In the genomic region with DNA sequence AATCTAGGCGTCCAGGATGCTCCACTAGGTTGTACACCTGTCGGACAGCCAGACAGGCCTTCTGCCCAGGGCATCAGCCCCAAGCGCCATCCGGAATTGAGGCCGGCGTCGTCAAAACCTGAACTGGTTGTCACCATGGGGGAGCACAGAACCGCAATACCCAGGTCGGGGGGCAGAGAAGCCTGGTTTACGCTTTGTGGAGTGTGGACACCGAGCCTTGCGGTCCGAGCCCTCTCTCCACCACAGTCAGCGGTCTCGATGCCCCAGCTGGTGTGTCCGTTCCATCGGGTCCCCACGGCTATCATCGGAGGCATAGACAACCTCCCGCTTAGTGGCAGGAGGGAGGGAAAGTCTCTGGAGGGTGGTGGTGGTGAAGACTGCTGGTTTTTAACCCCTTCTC, we compare ENCODE assay signal across 11 mouse cellular contexts. TPM values are rescaled to one million over a fixed set of nuclear protein-coding genes. Genes with fewer than 3 reads are reported as not detected.
DNase-seq lines count a peak whose midpoint lies in the region; ATAC-seq lines count a peak whose summit lies in the region.
"Had no signal": no experiment of that assay in that cellular context is flagged by ENCODE, and none has a peak within 500 bp of the region (broad histone marks: within the 10 kb centered on the region; RNA-seq: fewer than 3 reads in every experiment).

No protein-coding gene starts in this region.

- H3K9me3 ChIP-seq in heart, embryonic 14.5 days (ENCODE audit: control insufficient read depth, low read length): no peaks in the 10 kb centered on the region
- H3K9me3 ChIP-seq in embryonic facial prominence, embryonic 11.5 days (replicated peaks; ENCODE audit: control insufficient read depth, low read length): no peaks in the 10 kb centered on the region
- no peaks in the 10 kb centered on the region for H3K9me3 ChIP-seq in hindbrain, embryonic 16.5 days (ENCODE audit: control insufficient read depth, low read length)
- no peaks in the 10 kb centered on the region for H3K9me3 ChIP-seq in midbrain, embryonic 15.5 days

- H3K27me3 ChIP-seq in heart, embryonic 14.5 days (ENCODE audit: control insufficient read depth, insufficient read depth, low read length): peaks cover 79% of the 10 kb centered on the region
- peaks cover 62% of the 10 kb centered on the region for H3K27me3 ChIP-seq in embryonic facial prominence, embryonic 11.5 days (ENCODE audit: control insufficient read depth, insufficient read depth, low read length)
- H3K27me3 ChIP-seq in hindbrain, embryonic 16.5 days (replicated peaks; ENCODE audit: control insufficient read depth, insufficient read depth, low read length): no peaks in the 10 kb centered on the region
- no peaks in the 10 kb centered on the region for H3K27me3 ChIP-seq in midbrain, embryonic 15.5 days (replicated peaks)

- H3K27ac ChIP-seq in heart, embryonic 14.5 days (replicated peaks in 1 of 2; ENCODE audit: control insufficient read depth in 1 of 2, insufficient read depth in 1 of 2, low read depth in 2 of 2, low read length in 2 of 2): no peak overlapping the region
- H3K27ac ChIP-seq in embryonic facial prominence, embryonic 11.5 days (replicated peaks; ENCODE audit: low read depth, low read length): no peak overlapping the region
- no peak overlapping the region for H3K27ac ChIP-seq in hindbrain, embryonic 16.5 days (ENCODE audit: low read depth, low read length)
- H3K27ac ChIP-seq in midbrain, embryonic 15.5 days: no peak overlapping the region

- peaks cover 0 to 13% of the 10 kb centered on the region in 2 experiments; a peak in 3 of 4 replicates for H3K4me1 ChIP-seq in heart, embryonic 14.5 days (ENCODE audit: control insufficient read depth in 2 of 2, insufficient read depth in 2 of 2, low read length in 2 of 2)
- H3K4me1 ChIP-seq in embryonic facial prominence, embryonic 11.5 days (ENCODE audit: control insufficient read depth, insufficient read depth, low read length): peaks cover 4% of the 10 kb centered on the region
- H3K4me1 ChIP-seq in hindbrain, embryonic 16.5 days (ENCODE audit: control insufficient read depth, insufficient read depth, low read depth, low read length): peaks cover 22% of the 10 kb centered on the region; the same call in 1 of the 2 replicates
- peaks cover 47% of the 10 kb centered on the region for H3K4me1 ChIP-seq in midbrain, embryonic 15.5 days

- H3K4me2 ChIP-seq in heart, embryonic 14.5 days (ENCODE audit: low read length): peak overlapping the region; percentile 48
- H3K4me2 ChIP-seq in embryonic facial prominence, embryonic 11.5 days (ENCODE audit: low read depth, low read length): peak overlapping the region; percentile 38
- H3K4me2 ChIP-seq in hindbrain, embryonic 16.5 days (ENCODE audit: low read length): peak overlapping the region; percentile 48
- H3K4me2 ChIP-seq in midbrain, embryonic 15.5 days: peak overlapping the region; percentile 46

- H3K9ac ChIP-seq in heart, embryonic 14.5 days (ENCODE audit: low read length): no peak overlapping the region
- no peak overlapping the region for H3K9ac ChIP-seq in embryonic facial prominence, embryonic 11.5 days (replicated peaks; ENCODE audit: low read length)
- H3K9ac ChIP-seq in hindbrain, embryonic 16.5 days (ENCODE audit: low read depth, low read length): peak overlapping the region; percentile 19; the same call in 1 of the 2 replicates
- H3K9ac ChIP-seq in midbrain, embryonic 15.5 days: peak overlapping the region; percentile 13

- peak overlapping the region in 1 of 2 experiments; percentile 24; a peak in 2 of 4 replicates for H3K4me3 ChIP-seq in heart, embryonic 14.5 days (ENCODE audit: control insufficient read depth in 1 of 2, insufficient read depth in 1 of 2, low read depth in 1 of 2, low read length in 2 of 2)
- H3K4me3 ChIP-seq in embryonic facial prominence, embryonic 11.5 days (ENCODE audit: low read depth, low read length): 0 out of 2 replicates have a peak overlapping the region, but pooled peaks have one; percentile 5
- H3K4me3 ChIP-seq in hindbrain, embryonic 16.5 days (ENCODE audit: low read length): peak overlapping the region; percentile 25; the same call in 1 of the 2 replicates
- peak overlapping the region; percentile 18 for H3K4me3 ChIP-seq in midbrain, embryonic 15.5 days

- no peak for DNase-seq in heart, postnatal 10 days
- DNase-seq in embryonic facial prominence, embryonic 11.5 days (ENCODE audit: low spot score): no peak
- DNase-seq in gastrocnemius, postnatal 4 days (ENCODE audit: low spot score in 2 of 2): no peak
- DNase-seq in adrenal gland, adult 8-10 months: no peak
- DNase-seq in frontal cortex, postnatal 25 days (ENCODE audit: low spot score in 2 of 2): no peak
- DNase-seq: B cell, adult 2 months; lung, postnatal 36 days; right cerebral cortex, postnatal 14 days had no signal

- no peak for ATAC-seq in heart, embryonic 14.5 days (ENCODE audit: insufficient number of reproducible peaks, insufficient read depth, low FRiP score, low read depth)
- ATAC-seq in embryonic facial prominence, embryonic 11.5 days (replicated peaks; ENCODE audit: insufficient number of reproducible peaks, low FRiP score, low TSS enrichment, low read depth): no peak
- no peak for ATAC-seq in hindbrain, embryonic 16.5 days
- 0 out of 2 replicates have a peak, but pooled peaks have one; percentile 5 for ATAC-seq in midbrain, embryonic 15.5 days (replicated peaks)

- 2% methylated on average over 20 of the region's 20 CpGs for WGBS in heart, embryonic 14.5 days
- WGBS in embryonic facial prominence, embryonic 11.5 days: under 1% methylated on average over 17 of the region's 20 CpGs
- 9% methylated on average over 20 of the region's 20 CpGs for WGBS in hindbrain, embryonic 16.5 days
- 4% methylated on average over 19 of the region's 20 CpGs for WGBS in midbrain, embryonic 15.5 days

- H3K36me3 ChIP-seq in heart, embryonic 14.5 days (ENCODE audit: control insufficient read depth, insufficient read depth, low read length): no peaks in the 10 kb centered on the region
- no peaks in the 10 kb centered on the region for H3K36me3 ChIP-seq in embryonic facial prominence, embryonic 11.5 days (replicated peaks; ENCODE audit: control insufficient read depth, insufficient read depth, low read depth, low read length)
- peaks cover 3% of the 10 kb centered on the region; the same call in 1 of the 2 replicates for H3K36me3 ChIP-seq in hindbrain, embryonic 16.5 days (ENCODE audit: control insufficient read depth, insufficient read depth, low read length)
- no peaks in the 10 kb centered on the region for H3K36me3 ChIP-seq in midbrain, embryonic 15.5 days (replicated peaks)

- intact Hi-C loops in heart, postnatal 10 days (cut with DNase I): no loop called here

RNA-seq across cellular contexts. Expression of a gene that starts 24.4 kb away (rescaled TPM):
- not detected in 2 replicates for polyA plus RNA-seq in heart, embryonic 14.5 days (2014; fragmentation: Nextera tagmentation; extraction: Ambion mirVana)
- not detected for total RNA-seq in heart, postnatal 10 days (2021)
- polyA plus RNA-seq in embryonic facial prominence, embryonic 11.5 days (2014; fragmentation: Nextera tagmentation; extraction: Ambion mirVana): not detected in 2 replicates
- polyA plus RNA-seq in hindbrain, embryonic 16.5 days (2015; fragmentation: Nextera tagmentation; extraction: Ambion mirVana): 0.65 and 0.85 TPM in 2 replicates
- polyA plus RNA-seq in midbrain, embryonic 15.5 days (2015; fragmentation: Nextera tagmentation; extraction: Ambion mirVana): 0.80 and 1.0 TPM in 2 replicates
- total RNA-seq in gastrocnemius, postnatal 4 days (2021): not detected
- not detected for total RNA-seq in adrenal gland, adult 8-10 months (2022)

RNA-seq across cellular contexts. Expression of a gene that starts 28.2 kb away (rescaled TPM):
- polyA plus RNA-seq in heart, embryonic 14.5 days (2014; fragmentation: Nextera tagmentation; extraction: Ambion mirVana): 1.3 and 1.6 TPM in 2 replicates
- 1 to 10 TPM; 1.7 to 2.4 TPM for total RNA-seq in heart, postnatal 10 days (2021)
- 4.3 and 5.3 TPM in 2 replicates for polyA plus RNA-seq in embryonic facial prominence, embryonic 11.5 days (2014; fragmentation: Nextera tagmentation; extraction: Ambion mirVana)
- polyA plus RNA-seq in hindbrain, embryonic 16.5 days (2015; fragmentation: Nextera tagmentation; extraction: Ambion mirVana): 5.8 and 6.3 TPM in 2 replicates
- 5.8 and 6.2 TPM in 2 replicates for polyA plus RNA-seq in midbrain, embryonic 15.5 days (2015; fragmentation: Nextera tagmentation; extraction: Ambion mirVana)
- total RNA-seq in gastrocnemius, postnatal 4 days (2021): 1 to 10 TPM; 3.2 to 3.7 TPM
- total RNA-seq in adrenal gland, adult 8-10 months (2022): 10 to 100 TPM; 11.4 to 18.0 (median 15.5) TPM

RNA-seq across cellular contexts. Expression of a gene that starts 37.1 kb away (rescaled TPM):
- 0.57 and 0.88 TPM in 2 replicates for polyA plus RNA-seq in heart, embryonic 14.5 days (2014; fragmentation: Nextera tagmentation; extraction: Ambion mirVana)
- total RNA-seq in heart, postnatal 10 days (2021): 10 to 100 TPM in 1 of 2 experiments, 1 to 10 TPM in 1; 9.9 to 10.1 TPM
- 1.4 and 1.7 TPM in 2 replicates for polyA plus RNA-seq in embryonic facial prominence, embryonic 11.5 days (2014; fragmentation: Nextera tagmentation; extraction: Ambion mirVana)
- 10.4 and 12.3 TPM in 2 replicates for polyA plus RNA-seq in hindbrain, embryonic 16.5 days (2015; fragmentation: Nextera tagmentation; extraction: Ambion mirVana)
- 15.2 and 15.9 TPM in 2 replicates for polyA plus RNA-seq in midbrain, embryonic 15.5 days (2015; fragmentation: Nextera tagmentation; extraction: Ambion mirVana)
- total RNA-seq in gastrocnemius, postnatal 4 days (2021): 1 to 10 TPM; 4.0 to 4.2 TPM
- total RNA-seq in adrenal gland, adult 8-10 months (2022): 1 to 10 TPM; 5.6 to 9.2 (median 7.1) TPM

RNA-seq across cellular contexts. Expression of a gene that starts 41.0 kb away (rescaled TPM):
- polyA plus RNA-seq in heart, embryonic 14.5 days (2014; fragmentation: Nextera tagmentation; extraction: Ambion mirVana): 14.8 and 17.8 TPM in 2 replicates
- 10 to 100 TPM; 24.5 to 29.5 TPM for total RNA-seq in heart, postnatal 10 days (2021)
- 27.9 and 28.3 TPM in 2 replicates for polyA plus RNA-seq in embryonic facial prominence, embryonic 11.5 days (2014; fragmentation: Nextera tagmentation; extraction: Ambion mirVana)
- polyA plus RNA-seq in hindbrain, embryonic 16.5 days (2015; fragmentation: Nextera tagmentation; extraction: Ambion mirVana): 26.8 and 27.3 TPM in 2 replicates
- 33.4 and 40.2 TPM in 2 replicates for polyA plus RNA-seq in midbrain, embryonic 15.5 days (2015; fragmentation: Nextera tagmentation; extraction: Ambion mirVana)
- total RNA-seq in gastrocnemius, postnatal 4 days (2021): 10 to 100 TPM; 36.6 to 38.1 TPM
- total RNA-seq in adrenal gland, adult 8-10 months (2022): 10 to 100 TPM; 49.0 to 52.8 (median 50.9) TPM

RNA-seq across cellular contexts. Expression of a gene that starts 52.6 kb away (rescaled TPM):
- polyA plus RNA-seq in heart, embryonic 14.5 days (2014; fragmentation: Nextera tagmentation; extraction: Ambion mirVana): 12.2 and 14.3 TPM in 2 replicates
- total RNA-seq in heart, postnatal 10 days (2021): 10 to 100 TPM in 1 of 2 experiments, 1 to 10 TPM in 1; 9.5 to 11.5 TPM
- 22.6 and 26.5 TPM in 2 replicates for polyA plus RNA-seq in embryonic facial prominence, embryonic 11.5 days (2014; fragmentation: Nextera tagmentation; extraction: Ambion mirVana)
- 29.1 and 35.7 TPM in 2 replicates for polyA plus RNA-seq in hindbrain, embryonic 16.5 days (2015; fragmentation: Nextera tagmentation; extraction: Ambion mirVana)
- 24.6 and 25.8 TPM in 2 replicates for polyA plus RNA-seq in midbrain, embryonic 15.5 days (2015; fragmentation: Nextera tagmentation; extraction: Ambion mirVana)
- 10 to 100 TPM; 12.5 to 15.7 TPM for total RNA-seq in gastrocnemius, postnatal 4 days (2021)
- total RNA-seq in adrenal gland, adult 8-10 months (2022): 10 to 100 TPM; 12.6 to 18.4 (median 14.0) TPM

Comparison
In these comparisons a context has a peak if more than half of its experiments do, and no peak if none do; other contexts are left out.
1. H3K9ac ChIP-seq: peak in hindbrain, embryonic 16.5 days (single experiment) and midbrain, embryonic 15.5 days (single experiment); none in heart, embryonic 14.5 days (single experiment) and embryonic facial prominence, embryonic 11.5 days (single experiment).
2. Peak in every context shown above with its lines, with median percentiles within 50 percentile points of each other: H3K4me2 ChIP-seq.